Mouse (Mus musculus) left cerebral cortex, adult 8-10 months (tissue): ENCODE data around the gene Ucp2. TPM values are rescaled to one million over a fixed set of nuclear protein-coding genes. Genes with fewer than 3 reads are reported as not detected.
A peak's percentile ranks its signal among the peaks of the same experiment; 100 is the strongest.
"Not testable (repeated sequence)": the region's sequence is repeated elsewhere in the genome, so short reads cannot be mapped to it uniquely, and the experiment has no call there.

Experiments used
- DNase-seq, 2 experiments: peaks; one replicate each; pipeline ENCODE4 v3.0.0; 2022; ENCODE audit warnings: low spot score in 2 of 2
- total RNA-seq, 4 experiments: library from RNA; stranded (reverse); gene quantifications; 2 replicates each; pipeline ENCODE4 v1.2.4; 2022

Gene Ucp2
- total RNA-seq, 4 experiments from 2014 or later = 63.3 to 124 (median 79.8) TPM

DNA sequence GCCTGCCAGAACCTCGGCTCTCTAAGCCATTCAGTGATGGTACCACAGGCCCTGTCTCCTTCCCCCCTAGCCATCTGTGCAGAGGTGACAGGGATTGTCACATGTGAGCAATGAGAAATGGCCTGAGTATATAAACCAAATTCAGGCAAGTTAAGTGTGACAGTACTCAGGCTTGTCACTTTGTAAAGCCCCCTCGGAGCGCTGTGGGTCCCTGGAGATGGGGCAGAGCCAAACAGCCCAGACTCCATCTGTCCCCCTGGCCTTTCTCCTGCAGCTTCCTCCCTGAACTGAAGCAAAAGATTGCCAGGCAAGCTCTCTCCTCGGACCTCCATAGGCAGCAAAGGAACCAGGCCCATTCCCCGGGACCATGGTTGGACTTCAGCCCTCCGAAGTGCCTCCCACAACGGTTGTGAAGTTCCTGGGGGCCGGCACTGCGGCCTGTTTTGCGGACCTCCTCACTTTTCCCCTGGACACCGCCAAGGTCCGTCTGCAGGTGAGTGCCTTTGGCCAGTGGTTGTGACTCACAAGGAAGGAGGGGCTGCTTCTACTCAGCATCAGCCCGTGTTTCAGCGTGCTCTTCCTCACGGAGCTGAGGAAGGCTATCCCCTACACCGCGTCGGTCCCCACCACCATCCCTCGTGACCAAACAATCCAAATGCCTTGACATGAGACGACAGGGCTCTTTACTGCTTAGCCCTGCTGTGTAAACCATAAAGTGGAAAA is 13.9 kb upstream of the Ucp2 start:
- no peak for DNase-seq

DNA sequence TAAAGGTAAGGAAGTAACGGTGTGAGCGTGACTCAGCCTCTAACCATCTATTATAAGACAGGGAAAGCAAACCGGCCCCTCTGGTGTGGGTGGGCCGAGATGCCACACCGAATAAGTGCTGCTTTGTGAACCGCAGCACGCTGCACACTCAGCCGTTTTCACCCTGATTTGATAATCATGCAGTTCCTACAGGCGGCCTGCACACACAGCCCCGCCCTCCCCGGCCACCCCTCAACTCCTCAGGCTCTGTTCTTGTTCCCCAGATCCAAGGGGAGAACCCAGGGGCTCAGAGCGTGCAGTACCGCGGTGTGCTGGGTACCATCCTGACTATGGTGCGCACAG is 13.3 kb upstream of the Ucp2 start:
- no peak for DNase-seq

GRCm38 (mm10) chr7:100480175-100480574 is 13.0 kb upstream of the Ucp2 start:
- DNase-seq = no peak

- DNase-seq = not testable (repeated sequence)
Observed at GRCm38 (mm10) chr7:100482046-100482445, 11.1 kb upstream of the Ucp2 start.

DNA sequence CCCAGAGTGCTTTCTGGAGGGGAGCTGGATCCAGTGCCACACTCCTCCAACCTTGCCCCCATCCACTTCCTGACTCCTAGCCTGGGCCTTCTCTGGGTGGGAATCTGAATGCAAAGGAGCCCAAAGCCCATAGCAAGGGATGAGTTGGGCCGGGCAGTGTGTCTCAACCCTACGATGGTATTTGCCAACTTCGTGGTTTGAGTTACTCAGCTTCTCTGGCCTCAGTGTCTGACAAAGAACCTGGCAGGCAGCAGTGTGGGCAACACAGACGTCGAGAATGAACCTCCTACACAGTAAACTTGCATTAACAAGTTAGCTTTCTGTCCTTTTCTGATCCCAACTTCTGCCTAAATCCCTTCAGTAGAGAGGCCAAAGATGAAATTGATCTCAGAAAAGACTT is 8.6 kb upstream of the Ucp2 start:
- DNase-seq = no peak

GRCm38 (mm10) chr7:100487301-100487700 is 5.8 kb upstream of the Ucp2 start:
- no peak for DNase-seq

- DNase-seq = no peak
Observed at GRCm38 (mm10) chr7:100488474-100489048, 4.6 kb upstream of the Ucp2 start.

DNA sequence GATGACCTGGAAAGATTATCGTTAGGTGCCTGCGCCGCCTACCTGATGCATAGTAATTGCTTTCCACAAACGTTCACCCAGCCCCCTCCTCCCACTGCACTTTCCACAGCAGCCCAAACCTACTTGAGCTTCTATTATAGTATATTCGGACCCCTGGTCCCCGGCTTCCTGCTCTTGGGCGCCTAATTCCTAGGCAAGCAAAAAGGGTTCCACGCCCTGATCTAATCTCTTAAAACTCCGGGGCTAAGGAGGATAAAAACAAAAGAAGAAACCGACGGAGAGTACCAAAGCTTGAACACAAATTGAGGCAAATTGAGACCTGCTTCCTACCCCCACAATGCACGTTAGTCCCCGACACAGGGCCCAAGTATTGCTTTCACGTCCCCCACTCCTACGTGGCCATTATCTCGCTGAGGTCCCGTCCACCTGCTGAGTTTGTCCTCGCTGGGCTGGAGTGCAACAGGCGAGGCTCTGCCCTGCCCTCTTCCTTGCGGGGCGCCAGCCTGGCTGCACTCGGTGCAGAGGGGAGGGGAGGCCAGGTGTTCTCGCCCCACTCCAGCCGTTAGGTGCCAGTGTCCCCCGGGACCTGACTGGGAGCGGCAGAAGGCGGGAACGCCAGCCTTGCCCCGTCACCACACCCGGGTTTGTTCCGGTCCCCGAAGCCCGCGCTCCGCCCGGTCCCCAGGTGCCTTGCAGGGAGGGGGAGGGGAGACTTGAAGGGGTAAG is 583 bp upstream of the Ucp2 start:
- no peak for DNase-seq

- no peak for DNase-seq
Observed at GRCm38 (mm10) chr7:100493484-100494414, 612 bp downstream of the Ucp2 start.

GRCm38 (mm10) chr7:100494415-100494831 is 1.3 kb downstream of the Ucp2 start:
- no peak for DNase-seq

- no peak for DNase-seq
Observed at GRCm38 (mm10) chr7:100495042-100495441, 1.9 kb downstream of the Ucp2 start.

GRCm38 (mm10) chr7:100495581-100496251 is 2.6 kb downstream of the Ucp2 start:
- DNase-seq = peak in 1 of 2 experiments; percentile 70

DNA sequence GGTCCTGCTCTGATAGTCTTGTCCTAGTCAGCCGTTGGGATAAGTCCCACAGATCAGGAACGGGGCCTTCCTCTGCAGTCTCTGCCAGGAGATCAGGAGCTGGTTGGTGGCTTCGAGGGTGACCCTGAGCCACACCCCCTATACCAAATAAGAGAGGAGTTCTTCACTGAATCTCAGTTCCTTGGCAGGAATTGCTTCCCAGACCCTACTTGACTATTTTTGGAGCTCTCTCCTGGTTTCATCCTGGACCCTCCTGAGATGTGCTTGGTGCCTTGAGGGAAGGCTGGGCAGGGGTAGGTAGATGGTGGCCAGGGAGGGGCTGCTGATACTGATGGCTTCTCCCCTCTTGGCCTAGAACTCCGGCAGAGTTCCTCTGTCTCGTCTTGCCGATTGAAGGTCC is 3.2 kb downstream of the Ucp2 start:
- no peak for DNase-seq

DNA sequence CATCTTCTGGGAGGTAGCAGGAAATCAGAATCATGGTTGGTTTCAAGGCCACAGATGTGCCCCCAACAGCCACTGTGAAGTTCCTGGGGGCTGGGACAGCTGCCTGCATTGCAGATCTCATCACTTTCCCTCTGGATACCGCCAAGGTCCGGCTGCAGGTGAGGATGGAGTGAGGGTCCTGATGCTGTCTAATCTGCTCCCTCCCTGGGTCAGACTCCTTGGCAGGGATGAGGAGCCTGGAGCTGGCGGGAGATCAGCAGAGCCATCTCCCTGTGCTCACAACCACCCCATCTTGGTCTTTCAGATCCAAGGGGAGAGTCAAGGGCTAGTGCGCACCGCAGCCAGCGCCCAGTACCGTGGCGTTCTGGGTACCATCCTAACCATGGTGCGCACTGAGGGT is 3.7 kb downstream of the Ucp2 start:
- DNase-seq = no peak

DNA sequence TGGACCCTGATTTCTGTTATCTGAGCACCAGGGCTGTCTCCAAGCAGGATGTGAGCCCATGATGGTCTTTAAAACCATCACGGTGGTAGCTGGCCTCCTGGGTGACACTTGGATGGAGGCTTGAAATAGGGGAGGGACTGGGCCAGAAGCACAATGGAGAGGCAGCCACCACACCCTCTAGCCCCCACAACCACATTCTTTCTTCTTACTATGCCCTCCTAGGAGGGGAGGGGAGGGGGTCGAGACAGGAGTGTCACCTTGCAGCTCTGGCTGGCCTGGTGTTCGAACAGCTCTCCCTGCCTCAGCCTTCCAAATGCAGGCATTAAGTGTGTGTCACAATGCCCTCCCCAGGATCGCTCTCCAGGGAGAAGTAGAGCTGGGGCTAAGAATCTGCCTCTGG is 4.3 kb downstream of the Ucp2 start:
- DNase-seq = no peak

GRCm38 (mm10) chr7:100497982-100498381 is 4.8 kb downstream of the Ucp2 start:
- DNase-seq = no peak

GRCm38 (mm10) chr7:100499465-100499864 is 6.3 kb downstream of the Ucp2 start:
- DNase-seq = no peak

DNA sequence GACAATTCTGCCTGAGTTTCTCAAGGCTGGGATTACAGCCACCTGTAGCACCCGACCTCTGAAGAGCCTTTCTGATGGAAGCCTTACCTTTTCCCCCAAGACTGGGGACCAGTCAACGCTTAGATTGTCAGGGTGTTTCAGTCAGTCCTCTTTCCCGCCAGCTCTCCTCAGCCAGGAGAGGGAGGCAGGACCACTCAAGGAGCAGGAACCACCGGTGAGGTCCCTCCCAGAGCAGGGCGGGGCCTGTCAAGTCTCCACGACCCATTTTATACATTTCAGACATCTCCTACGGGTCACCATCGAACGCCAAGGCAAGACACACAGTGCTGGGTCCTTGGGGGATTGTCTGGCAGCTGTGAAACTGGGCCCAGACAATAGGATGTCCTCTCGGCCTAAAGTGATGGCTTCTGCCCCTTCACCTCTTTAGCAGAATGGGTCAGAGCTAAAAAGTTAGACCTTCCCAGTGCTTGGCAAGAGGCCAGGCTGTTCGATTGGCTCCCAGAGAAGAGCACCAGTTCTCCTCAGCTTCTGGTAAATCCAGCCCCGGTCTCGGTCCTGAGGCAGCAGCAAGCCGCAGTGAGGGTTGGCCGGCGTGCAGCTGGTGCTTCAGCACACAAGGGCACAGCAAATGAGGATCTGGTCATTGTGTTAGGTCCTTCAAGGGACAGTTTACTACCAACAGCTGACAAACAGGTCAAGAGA is 7.3 kb downstream of the Ucp2 start:
- no peak for DNase-seq

- DNase-seq = no peak
Observed at GRCm38 (mm10) chr7:100501027-100501843, 8.1 kb downstream of the Ucp2 start.
